Comparison of ENCODE assay signal across 10 mouse cellular contexts in genomic region chr10:67184441-67185070, GRCm38 (mm10).
DNase-seq lines count a peak whose midpoint lies in the region; ATAC-seq and TF ChIP-seq lines count a peak whose summit lies in the region.
"Had no signal": no experiment of that assay in that cellular context is flagged by ENCODE, and none has a peak within 500 bp of the region (broad histone marks: within the 10 kb centered on the region; RNA-seq: fewer than 3 reads in every experiment).

No protein-coding gene starts in this region.

- TF ChIP-seq CTCF in heart, postnatal 0 days (IDR thresholded peaks at IDR 0.05; ENCODE audit: low read depth) = no peak
- TF ChIP-seq CTCF in thymus, adult 2 months (IDR thresholded peaks at IDR 0.05; ENCODE audit: borderline replicate concordance, control insufficient read depth, extremely low read depth, insufficient read depth, low read length, poor library complexity) = no peak

- ATAC-seq in heart, postnatal 0 days (ENCODE audit: insufficient read depth, low read depth) = no peak

- no peak overlapping the region for H3K9ac ChIP-seq in heart, postnatal 0 days (replicated peaks; ENCODE audit: low read depth, low read length)
- H3K9ac ChIP-seq: limb, embryonic 15.5 days had no signal

- H3K9me3 ChIP-seq in heart, postnatal 0 days (replicated peaks; ENCODE audit: control insufficient read depth, low read length) = no peaks in the 10 kb centered on the region
- H3K9me3 ChIP-seq: limb, embryonic 15.5 days had no signal

- no peak for TF ChIP-seq POLR2A in thymus, adult 2 months (IDR thresholded peaks at IDR 0.05; ENCODE audit: control insufficient read depth, extremely low read depth, insufficient read depth, low read length, poor library complexity)

- H3K4me3 ChIP-seq in heart, postnatal 0 days (ENCODE audit: low read depth, low read length) = no peak overlapping the region
- H3K4me3 ChIP-seq in thymus, adult 2 months (ENCODE audit: control insufficient read depth, insufficient read depth, low read length) = no peak overlapping the region

- H3K27me3 ChIP-seq in heart, postnatal 0 days (ENCODE audit: control insufficient read depth, insufficient read depth, low read length) = no peaks in the 10 kb centered on the region
- H3K27me3 ChIP-seq in thymus, adult 2 months (ENCODE audit: control insufficient read depth, insufficient read depth, low read length) = no peaks in the 10 kb centered on the region
- no peaks in the 10 kb centered on the region for H3K27me3 ChIP-seq in splenic B cell, adult 2 months (ENCODE audit: control insufficient read depth, insufficient read depth, low read length, poor library complexity, severe bottlenecking)
- H3K27me3 ChIP-seq: limb, embryonic 15.5 days had no signal

- no peak for DNase-seq in heart, postnatal 0 days (ENCODE audit: low spot score)
- no peak for DNase-seq in heart, postnatal 10 days
- DNase-seq in thymus, adult 2 months = no peak
- no peak for DNase-seq in thymus, postnatal 4 days
- peak; percentile 63 for DNase-seq in induced T-regulatory cell, adult 2 months (ENCODE audit: low read depth)
- DNase-seq in splenic B cell, adult 2 months (ENCODE audit: low read depth, low spot score) = peak; percentile 54
- DNase-seq in adrenal gland, adult 8-10 months = no peak
- no peak for DNase-seq in thymus, adult 18-20 months
- DNase-seq: layer of hippocampus, postnatal 36 days had no signal

- H3K27ac ChIP-seq in heart, postnatal 0 days (ENCODE audit: low read depth) = peak overlapping the region; percentile 61; the same call in 1 of the 2 replicates
- 0 out of 2 replicates have a peak overlapping the region, but pooled peaks have one; percentile 13 for H3K27ac ChIP-seq in thymus, adult 2 months (ENCODE audit: control insufficient read depth, insufficient read depth, low read length)

- TF ChIP-seq EP300 in heart, postnatal 0 days (IDR thresholded peaks at IDR 0.05; ENCODE audit: low read depth) = no peak

- no peaks in the 10 kb centered on the region for H3K36me3 ChIP-seq in heart, postnatal 0 days (replicated peaks; ENCODE audit: control insufficient read depth, insufficient read depth, low read length)
- H3K36me3 ChIP-seq in thymus, adult 2 months (ENCODE audit: control insufficient read depth, insufficient read depth, low read length) = no peaks in the 10 kb centered on the region
- H3K36me3 ChIP-seq in splenic B cell, adult 2 months (ENCODE audit: control insufficient read depth, insufficient read depth, low read length, poor library complexity, severe bottlenecking) = no peaks in the 10 kb centered on the region
- H3K36me3 ChIP-seq: limb, embryonic 15.5 days had no signal

- H3K4me1 ChIP-seq in heart, postnatal 0 days (ENCODE audit: control insufficient read depth, insufficient read depth) = peaks cover 19% of the 10 kb centered on the region
- H3K4me1 ChIP-seq in thymus, adult 2 months (replicated peaks; ENCODE audit: control insufficient read depth, insufficient read depth, low read length) = peaks cover 4% of the 10 kb centered on the region

- intact Hi-C loops in heart, postnatal 10 days (cut with DNase I) = loop anchor here (5.0 kb wide), 1 partner anchor 37 kb away; no protein-coding TSS in a partner anchor

- H3K4me2 ChIP-seq in heart, postnatal 0 days (ENCODE audit: low read depth, low read length) = no peak overlapping the region

- WGBS in heart, postnatal 0 days = 63% methylated on average over 3 of the region's 3 CpGs
- 72% methylated on average over 3 of the region's 3 CpGs for WGBS in thymus, adult 2 months

Comparison
In these comparisons a context has a peak if more than half of its experiments do, and no peak if none do; other contexts are left out.
1. DNase-seq: peak in induced T-regulatory cell, adult 2 months (single experiment) and splenic B cell, adult 2 months (single experiment); none in heart, postnatal 0 days (single experiment), heart, postnatal 10 days (0 of 2), thymus, adult 2 months (single experiment), thymus, postnatal 4 days (single experiment), adrenal gland, adult 8-10 months (single experiment) and thymus, adult 18-20 months (0 of 2).